Mouse (Mus musculus) liver, embryonic 14.5 days (tissue): ENCODE measurements around the gene Kcnmb2. TPM values are rescaled to one million over a fixed set of nuclear protein-coding genes. Genes with fewer than 3 reads are reported as not detected.

ENCODE experiments used
- ATAC-seq: fragments of 200-750 bp; cut with Nextera tagmentation; 2 replicates; pipeline ENCODE4 v1.8.0; 2017; ENCODE audit warnings: moderate number of reproducible peaks, mild to moderate bottlenecking, moderate library complexity; ENCODE audit not compliant: insufficient read depth
- DNase-seq, 3 experiments: peaks; one replicate each; pipeline ENCODE4 v3.0.0-alpha.2; 2012 to 2013; ENCODE audit warnings: low read depth in 3 of 3, low spot score in 3 of 3
- H3K27ac ChIP-seq: fragments of 300-500 bp; sonication (generic); 2 replicates; pipeline ENCODE4 v1.5.1; 2014; ENCODE audit warnings: moderate library complexity, mild to moderate bottlenecking, control low read depth, inconsistent platforms
- H3K27me3 ChIP-seq: fragments of 300-500 bp; sonication (generic); 2 replicates; pipeline ENCODE4 v1.6.1; 2014; ENCODE audit warnings: mild to moderate bottlenecking, low read length, moderate library complexity; ENCODE audit not compliant: control insufficient read depth, insufficient read depth
- H3K36me3 ChIP-seq: fragments of 300-500 bp; sonication (generic); replicated peaks from 2 replicates; pipeline ENCODE4 v1.6.1; 2014; ENCODE audit warnings: low read depth; ENCODE audit not compliant: control insufficient read depth, insufficient read depth
- H3K4me1 ChIP-seq, 2 experiments: fragments of 200-500 bp in 1 of 2; fragments of 300-500 bp in 1 of 2; sonication (generic) in 1 of 2; replicated peaks; 2 replicates each; pipeline ENCODE4 v1.6.1; 2012 to 2014; ENCODE audit warnings: antibody characterized with exemption in 1 of 2, inconsistent platforms in 1 of 2, low read length in 1 of 2; ENCODE audit not compliant: control insufficient read depth in 2 of 2, insufficient read depth in 2 of 2
- H3K4me2 ChIP-seq: fragments of 300-500 bp; sonication (generic); 2 replicates; pipeline ENCODE4 v1.6.1; 2014; ENCODE audit warnings: low read depth, mild to moderate bottlenecking, control low read depth, moderate library complexity
- H3K4me3 ChIP-seq, 2 experiments: fragments of 200-500 bp in 1 of 2; fragments of 300-500 bp in 1 of 2; sonication (generic) in 1 of 2; 2 replicates each; pipeline ENCODE4 v1.5.1; 2012 to 2014; ENCODE audit warnings: low read depth in 2 of 2, low read length in 2 of 2, mild to moderate bottlenecking in 2 of 2, control low read depth in 1 of 2, inconsistent platforms in 1 of 2, moderate library complexity in 1 of 2; ENCODE audit not compliant: insufficient read depth in 1 of 2
- H3K9ac ChIP-seq: fragments of 300-500 bp; sonication (generic); replicated peaks from 2 replicates; pipeline ENCODE4 v1.6.1; 2014; ENCODE audit warnings: mild to moderate bottlenecking, control low read depth, moderate library complexity
- H3K9me3 ChIP-seq: fragments of 300-500 bp; sonication (generic); 2 replicates; pipeline ENCODE4 v1.6.1; 2016; ENCODE audit warnings: low read length, mixed read lengths; ENCODE audit not compliant: control insufficient read depth
- CTCF ChIP-seq: IDR thresholded peaks from 2 replicates; pipeline ENCODE4 v1.5.1; 2016; ENCODE audit warnings: antibody characterized with exemption, low read depth, control low read depth
- EP300 ChIP-seq: IDR thresholded peaks from 2 replicates; pipeline ENCODE4 v1.6.1; 2016; ENCODE audit warnings: antibody characterized with exemption, low read depth
- WGBS: fragments of 180-500 bp; shearing (Covaris S2); extraction: QIAGEN DNeasy Blood & Tissue Kit; methylation state at CpG from one replicate; pipeline ENCODE4 v1.1.7; 2014; ENCODE audit not compliant: insufficient replicate concordance; 5-methylcytosine and 5-hydroxymethylcytosine counted together
- polyA plus RNA-seq, 2 experiments: library from polyadenylated mRNA; depleted of rRNA in 1 of 2; stranded (reverse) in 1 of 2; unstranded in 1 of 2; fragments of >200 nt; fragmentation: Nextera tagmentation in 1 of 2; extraction: Ambion mirVana in 1 of 2; gene quantifications; 2 replicates each; pipeline versions ENCODE4 v1.2.1 to v1.2.3; 2012 to 2014

Gene Kcnmb2
- polyA plus RNA-seq, 2 experiments = 0.07 to 0.32 TPM

DNA sequence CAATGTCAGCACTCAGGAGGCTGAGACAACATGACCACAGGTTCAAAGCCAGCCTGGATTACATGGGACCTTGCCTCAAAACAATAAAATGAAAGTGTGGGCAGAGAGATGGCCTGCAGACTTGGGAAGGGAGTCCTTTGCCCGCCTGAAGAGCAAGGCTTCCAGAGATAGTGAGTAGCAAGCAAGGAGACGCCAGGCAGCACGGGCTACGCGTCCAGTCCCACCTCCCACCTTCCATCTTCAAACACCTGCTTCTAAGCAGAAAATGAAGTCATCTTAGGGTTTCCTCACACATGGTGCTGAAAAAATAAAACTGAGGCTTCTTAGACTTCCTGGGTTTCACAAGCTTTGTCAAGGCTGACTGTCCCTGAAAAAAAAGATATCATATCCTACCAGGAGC lies 109.3 kb downstream of the Kcnmb2 start:
- ATAC-seq = no peak
- no peaks in the 10 kb centered on the region for H3K4me1 ChIP-seq
- WGBS = 66% methylated on average over 5 of the region's 5 CpGs

DNA sequence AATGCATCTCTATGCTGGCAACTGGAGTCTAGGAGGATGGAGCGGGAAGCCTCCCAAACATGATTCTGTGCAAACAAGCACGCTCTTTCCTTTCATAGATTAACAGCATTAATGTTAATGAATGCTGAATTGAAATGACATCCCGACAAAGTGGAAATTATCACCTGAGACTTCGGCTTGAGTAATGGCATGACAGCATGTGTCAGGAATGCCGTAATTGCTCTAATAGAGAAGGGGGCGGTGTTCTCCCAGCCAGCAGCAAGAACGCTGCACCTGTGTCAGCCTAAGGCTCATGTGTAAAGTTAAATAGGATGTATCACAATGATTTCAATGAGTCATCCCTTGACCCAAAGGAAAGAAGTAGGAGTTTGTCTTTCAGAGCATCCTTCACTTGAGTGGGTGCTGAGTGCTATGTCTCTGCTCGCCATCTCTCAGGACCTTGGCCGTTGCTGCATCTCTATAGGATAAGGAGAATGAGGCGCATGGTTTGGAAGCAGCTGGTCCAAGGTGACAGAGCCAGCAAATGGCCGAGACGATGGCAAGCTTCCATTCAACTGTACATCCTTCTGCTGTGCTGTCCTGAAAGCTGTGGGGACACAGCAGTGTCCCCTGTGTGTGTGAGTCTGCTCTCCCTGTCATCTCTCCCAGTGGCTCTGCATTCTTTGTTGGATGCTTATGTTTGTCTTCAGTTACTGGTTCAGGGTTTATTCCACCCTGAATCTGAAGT lies 110.1 kb downstream of the Kcnmb2 start:
- ATAC-seq (no peak), DNase-seq (no peak)
- H3K4me2 ChIP-seq = no peak overlapping the region
- H3K36me3 ChIP-seq = no peaks in the 10 kb centered on the region
- H3K27ac ChIP-seq = no peak overlapping the region
- H3K4me3 ChIP-seq = no peak overlapping the region
- no peaks in the 10 kb centered on the region for H3K4me1 ChIP-seq
- WGBS = 72% methylated on average over 12 of the region's 12 CpGs
- no peak overlapping the region for H3K9ac ChIP-seq
- TF ChIP-seq CTCF = no peak
- no peak for TF ChIP-seq EP300
- H3K27me3 ChIP-seq = no peaks in the 10 kb centered on the region
- H3K9me3 ChIP-seq = no peaks in the 10 kb centered on the region

More for the DNA sequence above, 109.3 kb downstream of the Kcnmb2 start:
- Histone ChIP-seq H3K27me3 (no peaks in the 10 kb centered on the region), H3K4me3 (no peak overlapping the region), H3K4me2 (no peak overlapping the region), H3K27ac (no peak overlapping the region), H3K9me3 (no peaks in the 10 kb centered on the region), H3K36me3 (no peaks in the 10 kb centered on the region), H3K9ac (no peak overlapping the region)
- TF ChIP-seq EP300 (no peak), CTCF (no peak)
- no peak for DNase-seq

DNA sequence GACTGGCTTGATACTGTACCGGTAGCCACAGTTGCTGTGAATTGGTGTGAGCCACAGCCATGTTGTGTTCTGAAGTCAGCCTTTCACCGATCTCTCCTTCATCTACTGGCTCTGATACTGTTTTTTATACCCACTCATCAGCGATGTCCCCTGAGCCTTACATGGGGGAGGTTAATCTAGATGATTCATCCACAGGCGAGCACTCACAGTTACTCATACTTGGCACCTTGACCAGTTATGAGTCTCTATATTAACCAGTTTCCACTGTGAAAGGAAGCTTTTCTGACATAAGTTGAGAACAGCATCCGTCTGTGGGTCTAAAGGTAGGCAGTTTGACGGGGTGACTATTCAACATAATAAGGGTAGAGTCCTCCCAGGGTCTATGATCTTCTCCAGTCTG lies 118.7 kb downstream of the Kcnmb2 start:
- WGBS = 56% methylated on average over 6 of the region's 6 CpGs
- Histone ChIP-seq H3K27ac (no peak overlapping the region), H3K4me1 (no peaks in the 10 kb centered on the region), H3K36me3 (no peaks in the 10 kb centered on the region), H3K9me3 (no peaks in the 10 kb centered on the region), H3K4me2 (no peak overlapping the region), H3K27me3 (no peaks in the 10 kb centered on the region), H3K4me3 (no peak overlapping the region), H3K9ac (no peak overlapping the region)
- TF ChIP-seq CTCF (no peak), EP300 (no peak)
- DNase-seq (no peak), ATAC-seq (no peak)

- no peak for TF ChIP-seq CTCF
- no peak for TF ChIP-seq EP300
- Histone ChIP-seq H3K9me3 (no peaks in the 10 kb centered on the region), H3K4me3 (no peak overlapping the region), H3K4me1 (no peaks in the 10 kb centered on the region), H3K9ac (no peak overlapping the region), H3K27me3 (no peaks in the 10 kb centered on the region), H3K36me3 (no peaks in the 10 kb centered on the region), H3K27ac (no peak overlapping the region), H3K4me2 (no peak overlapping the region)
- WGBS = 57% methylated on average over 10 of the region's 10 CpGs
- no peak for ATAC-seq
- DNase-seq = no peak
Observed at GRCm38 (mm10) chr3:32029375-32030050, 127.2 kb downstream of the Kcnmb2 start.

GRCm38 (mm10) chr3:32032381-32032780 lies 130.1 kb downstream of the Kcnmb2 start:
- no peaks in the 10 kb centered on the region for H3K36me3 ChIP-seq
- ATAC-seq = no peak
- WGBS = 66% methylated on average over 9 of the region's 9 CpGs

More at GRCm38 (mm10) chr3:32032381-32032780, 130.1 kb downstream of the Kcnmb2 start:
- TF ChIP-seq EP300 (no peak), CTCF (no peak)
- H3K9me3 ChIP-seq = no peaks in the 10 kb centered on the region
- no peak overlapping the region for H3K4me3 ChIP-seq
- H3K4me2 ChIP-seq = no peak overlapping the region
- DNase-seq = no peak
- no peaks in the 10 kb centered on the region for H3K27me3 ChIP-seq
- no peak overlapping the region for H3K27ac ChIP-seq
- H3K4me1 ChIP-seq = no peaks in the 10 kb centered on the region
- no peak overlapping the region for H3K9ac ChIP-seq
